Mouse (Mus musculus) hindbrain, embryonic 15.5 days (tissue): ENCODE results near the gene Cacnb2. TPM values are rescaled to one million over a fixed set of nuclear protein-coding genes. Genes with fewer than 3 reads are reported as not detected.
A peak's percentile ranks its signal among the peaks of the same experiment; 100 is the strongest.

Source experiments
- ATAC-seq: fragments of 200-750 bp; cut with Nextera tagmentation; 2 replicates; pipeline ENCODE4 v1.8.0; 2017; ENCODE audit warnings: low read depth, moderate number of reproducible peaks, moderate TSS enrichment; ENCODE audit not compliant: low FRiP score
- H3K27ac ChIP-seq: fragments of 300-500 bp; sonication (generic); replicated peaks from 2 replicates; pipeline ENCODE4 v1.5.1; 2015; ENCODE audit warnings: mild to moderate bottlenecking, inconsistent platforms
- H3K27me3 ChIP-seq: fragments of 300-500 bp; sonication (generic); 2 replicates; pipeline ENCODE4 v1.6.1; 2015; ENCODE audit warnings: control low read depth, inconsistent platforms
- H3K36me3 ChIP-seq: fragments of 300-500 bp; sonication (generic); 2 replicates; pipeline ENCODE4 v1.6.1; 2015; ENCODE audit warnings: control low read depth, inconsistent platforms
- H3K4me1 ChIP-seq: fragments of 300-500 bp; sonication (generic); replicated peaks from 2 replicates; pipeline ENCODE4 v1.6.1; 2015; ENCODE audit warnings: control low read depth, inconsistent platforms
- H3K4me2 ChIP-seq: fragments of 300-500 bp; sonication (generic); 2 replicates; pipeline ENCODE4 v1.6.1; 2015; ENCODE audit warnings: moderate library complexity, mild to moderate bottlenecking, inconsistent platforms
- H3K4me3 ChIP-seq: fragments of 300-500 bp; sonication (generic); 2 replicates; pipeline ENCODE4 v1.5.1; 2015; ENCODE audit warnings: mild to moderate bottlenecking, inconsistent platforms
- H3K9ac ChIP-seq: fragments of 300-500 bp; sonication (generic); 2 replicates; pipeline ENCODE4 v1.6.1; 2015; ENCODE audit warnings: inconsistent platforms
- H3K9me3 ChIP-seq: fragments of 300-500 bp; sonication (generic); 2 replicates; pipeline ENCODE4 v1.6.1; 2016; ENCODE audit warnings: control low read depth, inconsistent platforms
- WGBS: fragments of 180-500 bp; shearing (Covaris S2); methylation state at CpG from one replicate; pipeline ENCODE4 v1.1.7; 2015; 5-methylcytosine and 5-hydroxymethylcytosine counted together
- polyA plus RNA-seq: library from polyadenylated mRNA; unstranded; fragments of >200 nt; fragmentation: Nextera tagmentation; extraction: Ambion mirVana; gene quantifications from 2 replicates; pipeline ENCODE4 v1.2.1, GENCODE M21; 2015

Cacnb2 gene
- polyA plus RNA-seq = 7.5 and 8.2 TPM in 2 replicates

- no peaks in the 10 kb centered on the region for H3K9me3 ChIP-seq
- ATAC-seq = no peak
- peaks cover 3% of the 10 kb centered on the region; the same call in 1 of the 2 replicates for H3K27me3 ChIP-seq
- H3K4me1 ChIP-seq = peaks cover 15% of the 10 kb centered on the region; the same call in 1 of the 2 replicates
- WGBS = 65% methylated on average over 3 of the region's 3 CpGs
- peak within 1 kb of the TSS; percentile 99 for H3K4me2 ChIP-seq
- H3K36me3 ChIP-seq = no peaks in the 10 kb centered on the region
- H3K9ac ChIP-seq = peak within 1 kb of the TSS; percentile 62
- peak within 1 kb of the TSS; percentile 75 for H3K27ac ChIP-seq
- H3K4me3 ChIP-seq = peak within 1 kb of the TSS; percentile 73
Observed at GRCm38 (mm10) chr2:14602788-14603187, at the start of gene Cacnb2. TSS of gene Cacnb2 (plus strand) at chr2:14603088.

DNA sequence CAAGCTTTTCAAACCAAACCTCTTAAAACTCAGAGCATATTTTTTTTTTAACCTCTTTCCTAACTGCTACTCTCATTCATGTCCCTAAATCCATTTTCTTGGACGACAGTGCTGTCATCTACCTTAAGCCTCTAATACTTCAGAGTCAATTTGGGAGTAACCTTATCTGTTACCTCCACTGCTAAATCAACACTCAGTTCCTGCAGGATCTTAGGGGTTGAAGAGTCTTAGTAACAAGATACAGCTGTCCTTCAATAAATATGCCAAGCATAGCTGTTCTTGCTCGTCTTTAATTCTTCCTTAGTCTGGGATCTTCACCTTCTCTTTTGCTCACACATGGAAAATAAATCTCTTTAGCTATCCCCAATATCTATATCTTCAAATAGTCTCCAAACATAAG, 34.9 kb upstream of the Cacnb2 start:
- Histone ChIP-seq H3K36me3 (no peaks in the 10 kb centered on the region), H3K4me2 (no peak overlapping the region), H3K9me3 (no peaks in the 10 kb centered on the region), H3K27me3 (no peaks in the 10 kb centered on the region), H3K4me3 (no peak overlapping the region), H3K27ac (no peak overlapping the region), H3K9ac (no peak overlapping the region), H3K4me1 (no peaks in the 10 kb centered on the region)
- ATAC-seq = no peak
- WGBS = 88% methylated on average over 2 of the region's 2 CpGs

- H3K9me3 ChIP-seq = no peaks in the 10 kb centered on the region
- H3K27ac ChIP-seq = no peak overlapping the region
- H3K9ac ChIP-seq = no peak overlapping the region
- H3K36me3 ChIP-seq = no peaks in the 10 kb centered on the region
- no peak overlapping the region for H3K4me3 ChIP-seq
- no peaks in the 10 kb centered on the region for H3K4me1 ChIP-seq
- H3K27me3 ChIP-seq = no peaks in the 10 kb centered on the region
- H3K4me2 ChIP-seq = no peak overlapping the region
- ATAC-seq = no peak
Observed at GRCm38 (mm10) chr2:14571300-14571699, 31.6 kb upstream of the Cacnb2 start.

- no peak overlapping the region for H3K4me3 ChIP-seq
- H3K27ac ChIP-seq = no peak overlapping the region
- no peaks in the 10 kb centered on the region for H3K27me3 ChIP-seq
- no peak overlapping the region for H3K4me2 ChIP-seq
- no peaks in the 10 kb centered on the region for H3K4me1 ChIP-seq
- H3K9ac ChIP-seq = no peak overlapping the region
- no peaks in the 10 kb centered on the region for H3K36me3 ChIP-seq
- WGBS = 80% methylated on average over 4 of the region's 4 CpGs
- no peak for ATAC-seq
- no peaks in the 10 kb centered on the region for H3K9me3 ChIP-seq
Observed at GRCm38 (mm10) chr2:14589541-14589940, 13.3 kb upstream of the Cacnb2 start.

GRCm38 (mm10) chr2:14597909-14598563, 4.9 kb upstream of the Cacnb2 start:
- H3K9ac ChIP-seq = no peak overlapping the region
- no peak for ATAC-seq

GRCm38 (mm10) chr2:14603784-14604781, 1.2 kb downstream of the Cacnb2 start:
- Histone ChIP-seq H3K9me3 (no peaks in the 10 kb centered on the region), H3K4me2 (peak overlapping the region; percentile 99), H3K9ac (peak overlapping the region; percentile 62), H3K27me3 (peaks cover 3% of the 10 kb centered on the region; the same call in 1 of the 2 replicates), H3K4me3 (peak overlapping the region; percentile 73), H3K4me1 (peaks cover 21% of the 10 kb centered on the region), H3K27ac (peak overlapping the region; percentile 75), H3K36me3 (no peaks in the 10 kb centered on the region)
- WGBS = under 1% methylated on average over 75 of the region's 83 CpGs
- peak; percentile 88 for ATAC-seq

More at GRCm38 (mm10) chr2:14597909-14598563, 4.9 kb upstream of the Cacnb2 start:
- no peak overlapping the region for H3K27ac ChIP-seq
- no peaks in the 10 kb centered on the region for H3K27me3 ChIP-seq
- H3K36me3 ChIP-seq = no peaks in the 10 kb centered on the region
- no peaks in the 10 kb centered on the region for H3K9me3 ChIP-seq
- H3K4me1 ChIP-seq = no peaks in the 10 kb centered on the region
- H3K4me2 ChIP-seq = no peak overlapping the region
- H3K4me3 ChIP-seq = no peak overlapping the region

DNA sequence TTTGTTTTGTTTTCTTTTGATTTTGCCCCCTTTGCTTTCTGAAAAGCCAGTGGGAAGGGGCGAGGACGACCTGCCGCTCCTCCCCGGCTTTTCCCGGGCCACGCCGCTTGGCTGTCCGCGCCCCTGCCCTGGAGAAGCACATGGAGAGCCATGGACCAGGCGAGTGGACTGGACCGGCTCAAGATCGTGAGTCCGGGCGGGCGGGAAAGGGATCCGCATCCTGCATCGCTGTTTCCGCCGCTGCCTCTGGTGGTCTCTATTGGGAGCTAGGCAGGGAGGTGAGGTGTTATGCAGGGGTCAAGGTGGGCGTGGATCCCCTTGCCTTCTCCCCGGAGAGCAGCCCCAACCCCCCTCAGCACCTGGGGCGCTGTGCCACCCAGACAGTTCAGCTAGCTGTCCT, 1.9 kb downstream of the Cacnb2 start:
- Histone ChIP-seq H3K4me1 (peaks cover 27% of the 10 kb centered on the region), H3K4me3 (peak overlapping the region; percentile 73), H3K9ac (peak overlapping the region; percentile 62), H3K4me2 (peak overlapping the region; percentile 99), H3K27me3 (peaks cover 3% of the 10 kb centered on the region; the same call in 1 of the 2 replicates), H3K36me3 (no peaks in the 10 kb centered on the region), H3K27ac (peak overlapping the region; percentile 75), H3K9me3 (no peaks in the 10 kb centered on the region)
- peak; percentile 69 for ATAC-seq
- 0% methylated on average over 22 of the region's 22 CpGs for WGBS

DNA sequence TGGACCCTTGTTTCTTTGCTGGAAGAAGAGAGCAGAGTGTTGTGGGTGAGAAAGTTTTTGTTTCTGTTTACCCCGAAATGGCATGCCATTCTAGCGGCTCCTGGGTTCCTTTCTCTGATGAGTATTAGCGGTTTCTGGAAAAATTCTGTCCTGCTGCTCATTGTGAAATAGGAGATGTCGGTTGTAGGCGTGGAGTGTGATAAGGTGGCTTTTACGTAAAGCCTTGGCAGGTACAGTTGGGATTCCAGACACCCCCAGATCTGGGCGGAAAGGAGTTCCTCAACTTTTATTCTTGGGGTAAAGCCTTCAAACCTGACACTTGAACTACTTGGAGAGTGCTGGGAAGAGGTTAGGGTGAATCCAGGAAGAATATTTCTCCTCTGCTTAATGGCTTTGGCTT, 2.3 kb downstream of the Cacnb2 start:
- peak overlapping the region; percentile 99 for H3K4me2 ChIP-seq
- H3K4me3 ChIP-seq = peak overlapping the region; percentile 73
- peaks cover 29% of the 10 kb centered on the region for H3K4me1 ChIP-seq
- H3K9ac ChIP-seq = peak overlapping the region; percentile 62
- ATAC-seq = no peak
- 9% methylated on average over 7 of the region's 7 CpGs for WGBS
- peak overlapping the region; percentile 75; the same call in 1 of the 2 replicates for H3K27ac ChIP-seq
- peaks cover 3% of the 10 kb centered on the region; the same call in 1 of the 2 replicates for H3K27me3 ChIP-seq
- no peaks in the 10 kb centered on the region for H3K9me3 ChIP-seq
- no peaks in the 10 kb centered on the region for H3K36me3 ChIP-seq

- no peak overlapping the region for H3K9ac ChIP-seq
- H3K9me3 ChIP-seq = no peaks in the 10 kb centered on the region
- no peak for ATAC-seq
- 29% methylated on average over 4 of the region's 4 CpGs for WGBS
- H3K4me1 ChIP-seq = peaks cover 26% of the 10 kb centered on the region
- no peak overlapping the region for H3K4me2 ChIP-seq
- H3K27ac ChIP-seq = no peak overlapping the region
- H3K36me3 ChIP-seq = no peaks in the 10 kb centered on the region
- peaks cover 3% of the 10 kb centered on the region; the same call in 1 of the 2 replicates for H3K27me3 ChIP-seq
- no peak overlapping the region for H3K4me3 ChIP-seq
Observed at GRCm38 (mm10) chr2:14608606-14609005, 5.7 kb downstream of the Cacnb2 start.

- Histone ChIP-seq H3K27me3 (no peaks in the 10 kb centered on the region), H3K4me1 (peaks cover 14% of the 10 kb centered on the region), H3K9me3 (no peaks in the 10 kb centered on the region), H3K4me3 (no peak overlapping the region), H3K36me3 (no peaks in the 10 kb centered on the region), H3K27ac (no peak overlapping the region), H3K9ac (no peak overlapping the region), H3K4me2 (no peak overlapping the region)
- ATAC-seq = no peak
- 65% methylated on average over 4 of the region's 4 CpGs for WGBS
Observed at GRCm38 (mm10) chr2:14612705-14613104, 9.8 kb downstream of the Cacnb2 start.

GRCm38 (mm10) chr2:14616361-14616760, 13.5 kb downstream of the Cacnb2 start:
- WGBS = 86% methylated on average over 3 of the region's 3 CpGs
- no peaks in the 10 kb centered on the region for H3K36me3 ChIP-seq
- no peak for ATAC-seq
- no peaks in the 10 kb centered on the region for H3K27me3 ChIP-seq
- no peak overlapping the region for H3K9ac ChIP-seq
- H3K4me1 ChIP-seq = no peaks in the 10 kb centered on the region
- no peak overlapping the region for H3K4me3 ChIP-seq
- no peak overlapping the region for H3K27ac ChIP-seq
- no peak overlapping the region for H3K4me2 ChIP-seq
- no peaks in the 10 kb centered on the region for H3K9me3 ChIP-seq
